Mouse (Mus musculus) liver, embryonic 16.5 days (tissue): ENCODE measurements at regions not wholly inside any gene's neighbourhood (a gene's known extent, or its start where the extent isn't known, plus 50 kb on each side); places are given as distances from the start of the nearest gene placed in this dataset.

Source experiments
- ATAC-seq: fragments of 200-750 bp; cut with Nextera tagmentation; 2 replicates; pipeline ENCODE4 v1.8.0; 2017; ENCODE audit warnings: low read depth, mild to moderate bottlenecking, moderate number of reproducible peaks, moderate library complexity
- H3K27ac ChIP-seq: fragments of 300-500 bp; sonication (generic); 2 replicates; pipeline ENCODE4 v1.5.1; 2014; ENCODE audit warnings: mild to moderate bottlenecking, low read length
- H3K27me3 ChIP-seq: fragments of 300-500 bp; sonication (generic); 2 replicates; pipeline ENCODE4 v1.6.1; 2014; ENCODE audit warnings: low read depth, low read length, mixed read lengths; ENCODE audit not compliant: control insufficient read depth, insufficient read depth
- H3K36me3 ChIP-seq: fragments of 300-500 bp; sonication (generic); 2 replicates; pipeline ENCODE4 v1.6.1; 2014; ENCODE audit warnings: mild to moderate bottlenecking; ENCODE audit not compliant: control insufficient read depth, insufficient read depth
- H3K4me1 ChIP-seq: fragments of 300-500 bp; sonication (generic); 2 replicates; pipeline ENCODE4 v1.6.1; 2014; ENCODE audit warnings: low read depth, low read length, mixed read lengths; ENCODE audit not compliant: control insufficient read depth
- H3K4me2 ChIP-seq: fragments of 300-500 bp; sonication (generic); 2 replicates; pipeline ENCODE4 v1.6.1; 2014; ENCODE audit warnings: low read depth, low read length, mixed read lengths
- H3K4me3 ChIP-seq: fragments of 300-500 bp; sonication (generic); 2 replicates; pipeline ENCODE4 v1.5.1; 2014; ENCODE audit warnings: low read depth, mild to moderate bottlenecking, low read length
- H3K9ac ChIP-seq: fragments of 300-500 bp; sonication (generic); 2 replicates; pipeline ENCODE4 v1.6.1; 2014; ENCODE audit warnings: low read depth, low read length
- H3K9me3 ChIP-seq: fragments of 300-500 bp; sonication (generic); replicated peaks from 2 replicates; pipeline ENCODE4 v1.6.1; 2016; ENCODE audit warnings: low read length; ENCODE audit not compliant: control insufficient read depth
- WGBS: fragments of 180-500 bp; shearing (Covaris S2); extraction: QIAGEN DNeasy Blood & Tissue Kit; methylation state at CpG from one replicate; pipeline ENCODE4 v1.1.7; 2014; ENCODE audit not compliant: insufficient replicate concordance; 5-methylcytosine and 5-hydroxymethylcytosine counted together

DNA sequence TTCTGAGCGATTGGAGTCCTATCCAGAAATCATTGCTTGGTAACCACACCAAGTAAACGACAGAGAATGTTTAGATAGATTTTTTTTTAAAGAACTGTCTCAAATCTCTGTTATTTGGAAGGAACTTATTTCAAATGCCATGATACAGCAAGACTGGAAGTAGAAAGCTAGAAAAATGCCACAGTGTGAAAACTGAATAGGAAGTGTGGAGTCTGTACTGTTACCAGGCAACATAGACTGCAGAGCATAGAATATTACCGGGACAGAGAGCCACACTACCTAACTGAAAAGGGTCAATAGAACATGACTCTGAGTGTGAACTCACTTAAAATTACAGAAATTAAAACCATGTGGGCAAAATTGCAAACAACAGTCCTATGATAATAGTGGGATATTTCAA is 52.4 kb upstream of the Adcy1 start:
- Histone ChIP-seq H3K27ac (no peak overlapping the region), H3K36me3 (no peaks in the 10 kb centered on the region), H3K4me1 (no peaks in the 10 kb centered on the region), H3K4me3 (no peak overlapping the region), H3K9ac (no peak overlapping the region), H3K9me3 (no peaks in the 10 kb centered on the region), H3K4me2 (no peak overlapping the region), H3K27me3 (no peaks in the 10 kb centered on the region)
- 62% methylated on average over 3 of the region's 3 CpGs for WGBS
- ATAC-seq = no peak

DNA sequence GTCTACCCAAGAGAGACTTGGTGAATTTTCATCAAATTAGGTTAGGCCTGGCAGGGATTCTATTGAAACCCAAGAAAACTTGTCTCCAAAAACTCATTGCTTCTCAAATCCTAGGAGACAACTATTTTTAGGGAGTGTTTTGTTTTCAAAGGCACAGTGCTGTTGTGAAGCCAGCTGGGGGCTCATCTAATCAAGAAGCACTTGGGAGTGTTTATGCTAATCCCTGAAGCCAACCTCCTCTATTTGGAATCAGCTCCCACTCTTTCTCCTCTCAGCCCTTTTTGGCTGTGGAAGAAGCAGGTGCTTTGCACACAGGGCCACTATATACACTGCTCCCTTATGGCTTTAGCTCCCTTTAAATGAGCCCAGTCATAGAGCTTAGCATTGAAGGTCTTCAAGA is 64.0 kb upstream of the Adcy1 start:
- Histone ChIP-seq H3K9ac (no peak overlapping the region), H3K4me1 (no peaks in the 10 kb centered on the region), H3K36me3 (no peaks in the 10 kb centered on the region), H3K27ac (no peak overlapping the region), H3K9me3 (no peaks in the 10 kb centered on the region), H3K27me3 (no peaks in the 10 kb centered on the region), H3K4me2 (no peak overlapping the region), H3K4me3 (no peak overlapping the region)
- ATAC-seq = no peak

DNA sequence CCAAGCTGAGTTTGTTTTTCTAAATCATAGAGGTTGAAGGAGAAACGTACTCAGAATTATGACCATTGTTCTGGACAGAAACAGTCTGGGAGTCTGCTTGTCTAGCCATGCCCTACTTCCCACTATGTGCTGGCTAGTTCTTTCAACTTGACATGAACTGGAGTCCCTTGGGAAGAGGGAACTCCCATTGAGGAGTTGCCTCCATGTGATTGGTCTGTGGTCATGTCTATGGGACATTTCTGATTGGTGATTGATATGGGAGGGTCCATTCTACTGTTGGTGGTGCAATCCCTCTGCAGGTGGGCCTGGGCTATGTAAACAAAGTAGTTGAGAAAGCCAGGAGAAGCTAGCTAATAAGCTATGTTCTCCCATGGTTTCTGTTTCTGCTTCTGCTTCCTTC is 64.5 kb upstream of the Adcy1 start:
- 43% methylated on average over 1 of the region's 1 CpGs for WGBS
- H3K36me3 ChIP-seq = no peaks in the 10 kb centered on the region
- H3K27ac ChIP-seq = no peak overlapping the region
- no peak overlapping the region for H3K4me3 ChIP-seq
- H3K9ac ChIP-seq = no peak overlapping the region
- H3K27me3 ChIP-seq = no peaks in the 10 kb centered on the region
- no peaks in the 10 kb centered on the region for H3K4me1 ChIP-seq
- no peak overlapping the region for H3K4me2 ChIP-seq
- H3K9me3 ChIP-seq = no peaks in the 10 kb centered on the region
- ATAC-seq = no peak

DNA sequence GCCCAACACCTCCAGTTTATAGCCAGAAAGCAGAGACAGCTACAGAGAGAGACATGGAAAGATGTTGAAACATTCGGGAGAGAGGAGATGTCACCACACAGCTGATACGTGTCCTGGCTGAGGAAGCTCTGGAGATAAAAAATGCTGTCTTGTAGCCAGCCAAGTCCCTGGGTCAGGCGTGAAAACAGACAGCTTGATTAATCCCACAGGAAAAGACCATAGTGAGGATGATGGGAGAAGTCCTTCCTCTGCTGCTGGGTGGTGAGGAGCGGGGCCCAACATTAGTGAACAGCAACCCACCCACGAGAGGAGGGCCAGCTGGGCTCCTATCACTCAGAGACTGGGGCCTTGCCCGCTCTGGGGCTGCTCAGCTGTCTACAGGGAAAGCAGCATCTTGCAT is 65.8 kb upstream of the Adcy1 start:
- Histone ChIP-seq H3K36me3 (no peaks in the 10 kb centered on the region), H3K4me2 (no peak overlapping the region), H3K4me1 (no peaks in the 10 kb centered on the region), H3K27me3 (no peaks in the 10 kb centered on the region), H3K9me3 (no peaks in the 10 kb centered on the region), H3K9ac (no peak overlapping the region), H3K4me3 (no peak overlapping the region), H3K27ac (no peak overlapping the region)
- ATAC-seq = no peak
- 49% methylated on average over 6 of the region's 6 CpGs for WGBS

GRCm38 (mm10) chr11:6993731-6994130 is 69.6 kb upstream of the Adcy1 start:
- no peak for ATAC-seq
- H3K9me3 ChIP-seq = no peaks in the 10 kb centered on the region
- 74% methylated on average over 2 of the region's 2 CpGs for WGBS
- H3K9ac ChIP-seq = no peak overlapping the region
- no peak overlapping the region for H3K27ac ChIP-seq
- H3K27me3 ChIP-seq = no peaks in the 10 kb centered on the region
- no peaks in the 10 kb centered on the region for H3K36me3 ChIP-seq
- H3K4me2 ChIP-seq = no peak overlapping the region
- H3K4me1 ChIP-seq = no peaks in the 10 kb centered on the region
- no peak overlapping the region for H3K4me3 ChIP-seq

DNA sequence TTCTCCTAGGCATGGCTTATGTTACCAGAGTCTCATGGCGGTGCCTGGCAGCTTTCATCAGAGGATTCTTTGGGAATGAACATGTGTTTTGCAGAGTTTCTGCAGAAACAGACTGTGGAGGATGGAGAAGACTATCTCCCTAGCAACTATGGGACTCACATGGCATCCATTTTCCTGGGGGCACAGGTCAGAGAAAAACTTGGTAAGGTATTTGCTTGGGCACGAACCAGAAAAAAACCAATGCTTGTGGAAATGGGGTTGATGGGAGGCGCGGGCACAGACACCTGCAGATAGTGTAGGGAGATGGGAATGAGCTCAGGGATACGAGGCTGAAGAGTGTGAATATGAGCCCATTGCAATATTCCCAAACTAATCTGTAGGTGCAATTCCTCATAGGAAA is 71.7 kb upstream of the Adcy1 start:
- no peak for ATAC-seq
- Histone ChIP-seq H3K27ac (no peak overlapping the region), H3K36me3 (no peaks in the 10 kb centered on the region), H3K4me2 (no peak overlapping the region), H3K4me1 (no peaks in the 10 kb centered on the region), H3K27me3 (no peaks in the 10 kb centered on the region), H3K9me3 (no peaks in the 10 kb centered on the region), H3K9ac (no peak overlapping the region), H3K4me3 (no peak overlapping the region)
- 61% methylated on average over 5 of the region's 5 CpGs for WGBS

DNA sequence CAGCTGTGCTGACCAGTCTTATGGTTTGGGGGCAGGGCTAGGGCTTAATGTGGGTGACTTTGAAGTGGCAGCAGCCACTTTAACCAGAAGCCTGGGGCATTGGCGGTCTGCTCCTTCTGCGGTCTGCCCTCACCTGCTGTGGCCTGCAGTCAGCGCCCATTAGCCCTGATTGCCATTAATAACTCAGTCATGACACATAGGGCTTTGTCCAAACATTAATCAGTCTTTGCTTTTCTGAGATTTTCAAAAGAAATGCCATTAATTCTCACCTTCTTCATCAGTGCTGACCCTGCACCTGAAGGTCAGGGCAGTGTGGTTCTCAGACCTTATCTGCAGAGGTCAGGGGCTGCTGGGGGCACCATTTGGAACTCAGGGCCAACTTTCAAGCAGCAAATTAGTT is 72.6 kb upstream of the Adcy1 start:
- Histone ChIP-seq H3K27ac (no peak overlapping the region), H3K36me3 (no peaks in the 10 kb centered on the region), H3K27me3 (no peaks in the 10 kb centered on the region), H3K4me1 (no peaks in the 10 kb centered on the region), H3K4me3 (no peak overlapping the region), H3K4me2 (no peak overlapping the region), H3K9ac (no peak overlapping the region), H3K9me3 (no peaks in the 10 kb centered on the region)
- WGBS = 60% methylated on average over 3 of the region's 3 CpGs
- ATAC-seq = no peak

DNA sequence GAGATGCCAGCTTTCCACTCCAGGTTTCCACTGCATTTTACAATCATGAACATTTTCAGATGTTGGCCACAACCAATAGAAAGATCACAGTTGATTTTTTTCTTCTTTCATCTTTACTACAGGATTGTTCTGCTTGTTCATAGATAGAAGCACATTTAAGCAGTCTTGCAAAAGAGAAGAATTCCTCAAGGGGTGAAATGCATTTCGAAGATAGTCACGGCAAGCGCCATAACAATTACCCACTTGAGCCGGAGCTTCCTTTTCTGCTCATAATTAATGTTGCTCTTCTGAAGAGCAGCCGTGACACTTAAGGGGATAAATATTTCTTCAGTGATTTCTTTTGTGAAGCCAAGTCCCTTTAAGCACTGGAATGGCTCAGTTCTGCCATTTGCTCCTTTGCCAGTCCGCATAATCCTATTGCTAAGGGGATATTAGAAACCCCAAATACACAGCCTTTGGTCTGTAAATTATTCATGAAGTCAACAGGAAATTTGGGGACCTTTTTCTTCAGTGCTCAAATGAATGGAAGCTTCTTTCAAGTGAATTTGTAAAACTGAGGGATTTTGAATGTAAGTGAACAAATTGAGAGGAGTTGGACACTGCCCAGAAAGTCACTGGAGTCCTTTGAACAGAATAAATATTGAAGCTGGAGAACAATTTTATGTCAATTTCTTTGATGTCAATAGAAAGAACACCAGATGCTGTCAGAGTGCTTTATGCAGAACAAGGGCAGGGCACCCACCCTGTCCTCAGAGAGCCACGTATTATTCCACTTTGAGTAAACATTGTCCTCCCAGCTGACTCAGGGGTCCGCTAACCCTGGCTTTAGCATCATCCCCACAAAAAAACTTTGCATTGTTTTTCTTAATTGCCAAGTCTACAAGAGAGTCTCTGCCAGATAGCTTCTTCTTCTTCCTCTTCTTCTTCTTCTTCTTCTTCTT is 74.1 kb upstream of the Adcy1 start:
- Histone ChIP-seq H3K9me3 (no peaks in the 10 kb centered on the region), H3K4me1 (no peaks in the 10 kb centered on the region), H3K4me3 (no peak overlapping the region), H3K9ac (no peak overlapping the region), H3K27me3 (no peaks in the 10 kb centered on the region), H3K4me2 (no peak overlapping the region), H3K27ac (no peak overlapping the region), H3K36me3 (no peaks in the 10 kb centered on the region)
- 58% methylated on average over 8 of the region's 8 CpGs for WGBS
- no peak for ATAC-seq

DNA sequence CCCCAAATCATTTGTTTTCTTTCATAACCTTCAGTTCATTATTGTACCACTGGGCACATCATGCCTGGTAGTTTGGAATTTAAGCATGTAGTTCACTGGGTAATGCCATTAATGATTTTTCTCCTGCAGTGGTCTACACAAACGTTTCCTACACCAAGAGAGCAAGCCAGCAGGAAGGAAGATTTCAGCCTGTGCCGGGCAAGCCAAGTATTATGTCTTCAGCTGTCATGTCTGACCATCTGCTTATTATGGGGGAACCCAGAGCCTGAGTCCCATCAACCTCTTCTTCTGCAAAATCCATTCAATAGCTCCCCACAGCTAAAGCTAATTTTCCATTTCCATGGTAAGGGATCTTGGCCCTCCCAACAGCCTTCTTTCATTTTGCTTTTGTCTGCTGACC is 75.3 kb upstream of the Adcy1 start:
- H3K9ac ChIP-seq = no peak overlapping the region
- H3K27ac ChIP-seq = no peak overlapping the region
- H3K9me3 ChIP-seq = no peaks in the 10 kb centered on the region
- H3K4me3 ChIP-seq = no peak overlapping the region
- H3K36me3 ChIP-seq = no peaks in the 10 kb centered on the region
- no peaks in the 10 kb centered on the region for H3K4me1 ChIP-seq
- H3K4me2 ChIP-seq = no peak overlapping the region
- 35% methylated on average over 2 of the region's 2 CpGs for WGBS
- H3K27me3 ChIP-seq = no peaks in the 10 kb centered on the region
- no peak for ATAC-seq
